Mouse (Mus musculus) heart, embryonic 13.5 days (tissue): ENCODE results near the gene Snrnp40. TPM values are rescaled to one million over a fixed set of nuclear protein-coding genes. Genes with fewer than 3 reads are reported as not detected.

Source experiments
- ATAC-seq: fragments of 200-750 bp; cut with Nextera tagmentation; 2 replicates; pipeline ENCODE4 v1.8.0; 2017; ENCODE audit warnings: moderate TSS enrichment; ENCODE audit not compliant: insufficient number of reproducible peaks, low FRiP score, low TSS enrichment; ENCODE audit errors: extremely low read depth
- H3K27ac ChIP-seq: fragments of 300-500 bp; sonication (generic); replicated peaks from 2 replicates; pipeline ENCODE4 v1.5.1; 2015; ENCODE audit warnings: moderate library complexity, mild to moderate bottlenecking, inconsistent platforms
- H3K27me3 ChIP-seq: fragments of 300-500 bp; sonication (generic); replicated peaks from 2 replicates; pipeline ENCODE4 v1.6.1; 2015; ENCODE audit warnings: mild to moderate bottlenecking, inconsistent platforms
- H3K36me3 ChIP-seq: fragments of 300-500 bp; sonication (generic); 2 replicates; pipeline ENCODE4 v1.6.1; 2015; ENCODE audit warnings: mild to moderate bottlenecking, inconsistent platforms
- H3K4me1 ChIP-seq: fragments of 300-500 bp; sonication (generic); 2 replicates; pipeline ENCODE4 v1.6.1; 2015; ENCODE audit warnings: inconsistent platforms
- H3K4me2 ChIP-seq: fragments of 300-500 bp; sonication (generic); 2 replicates; pipeline ENCODE4 v1.6.1; 2015; ENCODE audit warnings: inconsistent platforms, mild to moderate bottlenecking, moderate library complexity
- H3K4me3 ChIP-seq: fragments of 300-500 bp; sonication (generic); 2 replicates; pipeline ENCODE4 v1.5.1; 2015; ENCODE audit warnings: moderate library complexity, mild to moderate bottlenecking, inconsistent platforms
- H3K9ac ChIP-seq: fragments of 300-500 bp; sonication (generic); 2 replicates; pipeline ENCODE4 v1.6.1; 2015; ENCODE audit warnings: inconsistent platforms, mild to moderate bottlenecking, moderate library complexity
- H3K9me3 ChIP-seq: fragments of 300-500 bp; sonication (generic); 2 replicates; pipeline ENCODE4 v1.6.1; 2016; ENCODE audit warnings: inconsistent platforms
- WGBS: fragments of 180-500 bp; shearing (Covaris S2); methylation state at CpG from one replicate; pipeline ENCODE4 v1.1.7; 2015; ENCODE audit warnings: mixed read lengths; 5-methylcytosine and 5-hydroxymethylcytosine counted together
- polyA plus RNA-seq: library from polyadenylated mRNA; unstranded; fragments of >200 nt; fragmentation: Nextera tagmentation; extraction: Ambion mirVana; gene quantifications from 2 replicates; pipeline ENCODE4 v1.2.1, GENCODE M21; 2015

Snrnp40 gene
- polyA plus RNA-seq, 1 experiment from 2014 or later: 82.6 TPM

DNA sequence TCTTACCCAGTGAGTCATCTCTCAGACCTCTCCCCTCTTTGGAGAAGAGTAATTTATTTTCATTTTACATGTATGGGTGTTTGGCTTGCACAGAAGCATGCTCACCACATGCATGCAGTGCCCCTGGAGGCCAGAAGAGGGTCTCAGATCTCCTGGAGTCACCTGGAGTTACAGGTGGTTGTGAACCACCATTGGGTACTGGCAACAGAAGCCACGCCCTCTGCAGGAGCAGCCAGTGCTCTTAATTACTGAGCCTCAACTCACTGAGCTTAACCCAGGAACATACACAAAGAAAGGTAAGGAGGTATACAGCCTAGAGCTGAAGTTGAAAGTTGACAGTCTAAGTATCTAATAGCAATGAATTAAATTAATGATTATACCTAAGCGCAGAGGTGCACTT is 34.5 kb upstream of the Snrnp40 start:
- no peak for ATAC-seq
- Histone ChIP-seq H3K27me3 (no peaks in the 10 kb centered on the region), H3K9ac (no peak overlapping the region), H3K9me3 (no peaks in the 10 kb centered on the region), H3K4me2 (no peak overlapping the region), H3K4me3 (no peak overlapping the region), H3K27ac (no peak overlapping the region), H3K4me1 (peaks cover 37% of the 10 kb centered on the region), H3K36me3 (peaks cover 81% of the 10 kb centered on the region)
- whole genome bisulfite sequencing: 92% methylated on average over 2 of the region's 2 CpGs

DNA sequence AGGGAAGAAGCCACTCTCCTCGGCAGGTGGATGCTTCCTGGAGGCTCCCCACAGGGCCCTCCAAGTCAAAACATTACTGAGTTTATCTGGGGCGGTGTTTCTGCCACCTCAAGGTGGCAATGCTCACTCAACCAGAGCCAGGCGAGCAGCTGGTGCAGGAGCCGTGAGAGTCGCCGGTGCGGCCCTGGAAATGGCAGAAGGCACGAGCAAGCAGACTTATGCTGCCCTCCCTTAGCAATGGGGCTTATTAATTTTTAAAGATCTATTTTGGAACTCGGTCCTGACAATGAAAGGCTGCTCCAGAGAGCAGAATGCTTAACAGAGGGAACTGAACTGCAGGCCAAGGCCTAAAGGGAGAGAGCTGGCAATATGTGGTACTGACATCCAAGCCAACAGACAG is 32.6 kb upstream of the Snrnp40 start:
- ATAC-seq: no peak
- Histone ChIP-seq H3K9ac (no peak overlapping the region), H3K27ac (no peak overlapping the region; the same call in 1 of the 2 replicates), H3K36me3 (peaks cover 84% of the 10 kb centered on the region), H3K9me3 (no peaks in the 10 kb centered on the region), H3K4me3 (no peak overlapping the region), H3K4me1 (peaks cover 24% of the 10 kb centered on the region), H3K27me3 (no peaks in the 10 kb centered on the region), H3K4me2 (no peak overlapping the region)
- WGBS: 83% methylated on average over 9 of the region's 9 CpGs

DNA sequence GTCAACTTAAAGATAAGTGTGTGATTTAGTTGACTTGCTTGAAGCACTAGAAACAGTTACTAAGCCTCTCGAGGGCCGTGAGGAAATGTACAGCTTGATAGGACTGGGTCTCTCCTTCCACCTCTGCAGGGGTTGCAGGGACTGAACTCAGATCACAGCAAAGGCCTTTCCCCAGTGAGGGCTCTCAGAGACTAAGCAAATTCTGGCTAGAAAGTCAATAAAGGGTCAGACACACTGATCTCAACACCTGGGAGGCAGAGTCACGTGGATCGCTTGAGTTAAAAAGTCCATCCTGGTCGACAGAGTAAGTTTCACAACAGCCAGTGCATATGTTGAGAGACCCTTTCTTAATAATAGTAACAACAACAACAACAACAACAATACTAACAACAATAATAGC is 24.1 kb upstream of the Snrnp40 start:
- H3K9ac ChIP-seq: no peak overlapping the region
- no peak for ATAC-seq
- WGBS: 83% methylated on average over 5 of the region's 5 CpGs
- H3K4me2 ChIP-seq: no peak overlapping the region
- no peaks in the 10 kb centered on the region for H3K9me3 ChIP-seq
- H3K4me1 ChIP-seq: no peaks in the 10 kb centered on the region
- H3K27me3 ChIP-seq: no peaks in the 10 kb centered on the region
- peaks cover 72% of the 10 kb centered on the region for H3K36me3 ChIP-seq
- no peak overlapping the region for H3K4me3 ChIP-seq
- no peak overlapping the region for H3K27ac ChIP-seq

DNA sequence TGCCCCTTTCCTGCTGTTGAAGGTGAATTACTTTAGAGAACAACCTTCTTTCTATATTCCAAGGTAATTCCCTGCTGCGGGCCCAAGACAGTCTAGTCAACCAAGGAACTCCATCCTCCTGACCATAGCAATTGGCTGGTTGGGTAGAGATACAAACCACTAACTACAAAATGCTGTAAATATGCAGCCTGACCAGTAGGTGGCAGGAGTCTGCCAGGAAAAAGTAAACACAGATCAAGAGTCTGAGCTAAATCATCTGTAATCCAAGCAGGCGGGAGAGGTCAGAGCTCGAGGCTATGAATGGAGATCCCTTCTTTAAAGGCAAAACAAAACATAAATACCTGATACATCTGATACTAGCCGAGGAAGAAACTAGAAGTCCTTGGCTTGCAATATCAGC is 18.2 kb upstream of the Snrnp40 start:
- Histone ChIP-seq H3K36me3 (peaks cover 50% of the 10 kb centered on the region), H3K4me2 (no peak overlapping the region), H3K9ac (no peak overlapping the region), H3K9me3 (no peaks in the 10 kb centered on the region), H3K27ac (no peak overlapping the region), H3K4me3 (no peak overlapping the region), H3K4me1 (no peaks in the 10 kb centered on the region; the same call in 1 of the 2 replicates), H3K27me3 (no peaks in the 10 kb centered on the region)
- WGBS: 26% methylated on average over 4 of the region's 4 CpGs
- ATAC-seq: no peak

DNA sequence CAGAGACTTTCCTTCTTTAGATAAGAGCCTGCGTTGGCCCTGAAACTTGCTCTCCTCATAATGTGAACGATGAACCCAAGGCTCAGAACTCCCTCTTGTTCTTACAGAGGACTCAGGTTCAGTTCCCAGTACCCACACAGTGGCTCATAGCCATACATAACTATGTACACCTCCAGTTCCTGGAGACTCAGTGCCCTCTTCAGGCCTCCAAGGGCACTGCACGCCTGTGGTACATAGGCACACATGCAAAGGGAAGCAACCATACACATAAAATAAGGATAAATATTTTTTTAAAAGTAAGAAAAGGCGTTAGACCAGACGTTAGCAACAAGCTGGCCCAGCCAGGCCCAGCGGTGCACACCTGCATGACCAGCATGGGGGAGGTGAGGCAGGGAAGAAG is 10.3 kb upstream of the Snrnp40 start:
- Histone ChIP-seq H3K4me3 (no peak overlapping the region), H3K9ac (no peak overlapping the region), H3K4me1 (no peaks in the 10 kb centered on the region; the same call in 1 of the 2 replicates), H3K4me2 (no peak overlapping the region), H3K9me3 (no peaks in the 10 kb centered on the region), H3K27ac (no peak overlapping the region), H3K36me3 (peaks cover 84% of the 10 kb centered on the region), H3K27me3 (no peaks in the 10 kb centered on the region)
- no peak for ATAC-seq
- WGBS: 91% methylated on average over 6 of the region's 6 CpGs

DNA sequence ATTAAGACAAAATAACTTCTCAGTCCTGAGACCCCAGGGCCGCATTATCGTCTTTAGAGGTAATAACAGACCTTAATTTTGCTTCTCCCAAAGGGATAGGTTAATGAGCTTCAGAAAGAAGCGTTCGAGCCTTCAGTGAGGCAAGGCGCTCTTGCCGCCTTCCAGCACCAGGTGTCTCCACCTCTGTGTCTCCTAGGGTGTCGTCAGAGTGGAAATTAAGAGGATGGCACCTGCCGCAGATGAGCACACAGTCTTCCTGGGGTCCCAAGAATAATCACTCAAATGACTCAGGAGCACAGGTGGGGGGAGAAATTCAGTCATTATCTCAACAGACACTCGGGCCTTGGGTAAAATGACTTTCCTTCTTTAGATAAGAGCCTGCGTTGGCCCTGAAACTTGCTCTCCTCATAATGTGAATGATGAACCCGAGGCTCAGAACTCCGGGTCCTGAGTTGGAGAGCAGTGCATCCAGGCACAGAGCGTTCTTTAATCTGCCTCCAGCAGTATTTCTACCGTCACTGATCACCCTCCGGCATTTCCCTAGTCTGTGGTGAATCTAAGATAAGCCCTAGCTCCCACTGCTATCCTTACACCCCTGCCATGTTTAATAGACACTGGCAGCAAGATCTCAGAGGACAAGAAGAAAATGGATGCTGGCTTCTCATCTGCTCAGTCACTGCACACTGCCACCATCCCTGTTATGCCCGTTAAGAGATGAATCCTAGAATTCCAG is 9.1 kb upstream of the Snrnp40 start:
- Histone ChIP-seq H3K9me3 (no peaks in the 10 kb centered on the region), H3K36me3 (peaks cover 80% of the 10 kb centered on the region), H3K9ac (no peak overlapping the region), H3K27ac (no peak overlapping the region), H3K4me1 (no peaks in the 10 kb centered on the region; the same call in 1 of the 2 replicates), H3K4me3 (no peak overlapping the region), H3K27me3 (no peaks in the 10 kb centered on the region), H3K4me2 (no peak overlapping the region)
- 80% methylated on average over 16 of the region's 16 CpGs for WGBS
- ATAC-seq: no peak

DNA sequence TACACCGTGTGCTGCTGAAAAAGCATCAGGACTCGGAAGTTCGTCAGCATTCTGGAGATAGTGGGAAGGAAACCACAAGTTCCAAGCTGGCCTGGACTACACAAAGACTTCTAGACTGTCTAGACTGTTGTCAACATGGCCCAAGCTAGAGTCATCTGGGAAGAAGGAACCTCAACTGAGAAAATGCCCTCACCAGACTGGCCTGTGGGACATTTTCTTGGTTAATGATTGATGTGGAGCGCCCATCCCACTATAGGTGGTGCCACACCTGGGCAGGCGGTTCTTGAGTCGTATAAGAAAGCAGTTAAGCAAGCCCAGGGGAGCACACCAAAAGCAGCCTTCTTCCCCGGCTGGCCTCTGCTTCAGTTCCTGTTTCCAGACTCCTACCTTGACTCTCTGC is 7.3 kb upstream of the Snrnp40 start:
- no peak for ATAC-seq
- Histone ChIP-seq H3K27me3 (no peaks in the 10 kb centered on the region), H3K27ac (no peak overlapping the region), H3K4me1 (no peaks in the 10 kb centered on the region), H3K9ac (no peak overlapping the region), H3K9me3 (no peaks in the 10 kb centered on the region), H3K36me3 (peaks cover 79% of the 10 kb centered on the region), H3K4me2 (no peak overlapping the region), H3K4me3 (no peak overlapping the region)
- 86% methylated on average over 7 of the region's 7 CpGs for WGBS

DNA sequence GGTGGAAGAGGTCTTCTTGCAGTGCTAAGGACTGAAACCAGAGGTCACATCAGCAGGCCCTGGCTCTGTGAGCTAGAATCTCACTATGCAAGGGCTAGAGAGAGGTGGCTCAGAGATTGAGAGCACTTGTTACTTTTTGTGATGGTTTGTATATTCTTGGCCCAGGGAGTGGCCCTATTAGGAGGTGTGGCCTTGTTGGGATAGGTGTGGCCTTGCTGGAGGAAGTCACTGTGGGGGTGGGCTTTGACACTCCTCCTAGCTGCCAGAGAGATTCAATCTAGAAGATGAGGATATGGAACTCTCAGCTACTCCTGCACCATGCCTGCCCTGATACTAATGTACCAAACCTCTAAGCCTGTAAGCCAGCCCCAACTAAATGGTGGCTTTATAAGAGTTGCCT is 2.0 kb upstream of the Snrnp40 start:
- Histone ChIP-seq H3K4me3 (no peak overlapping the region), H3K4me2 (no peak overlapping the region)
- no peak for ATAC-seq

DNA sequence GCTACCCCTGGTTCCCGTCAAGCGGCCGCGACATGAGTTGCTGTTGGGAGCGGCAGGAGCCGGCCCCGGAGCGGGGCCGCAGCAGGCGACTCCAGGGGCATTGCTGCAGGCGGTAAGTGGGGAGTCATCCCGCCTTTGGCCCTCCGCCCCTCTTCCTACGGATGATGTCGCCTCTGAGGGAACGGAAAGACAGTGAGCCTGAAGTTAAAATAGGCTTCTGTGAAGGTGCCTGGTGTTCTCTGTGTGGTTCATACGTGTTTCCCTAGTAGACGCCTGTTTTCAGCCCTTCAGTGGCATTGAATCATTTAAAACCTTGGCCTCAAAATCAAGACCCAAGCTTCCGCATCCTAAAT is 282 bp downstream of the Snrnp40 start:
- Histone ChIP-seq H3K4me3 (peak overlapping the region; percentile 92), H3K27me3 (no peaks in the 10 kb centered on the region), H3K9ac (peak overlapping the region; percentile 97), H3K9me3 (no peaks in the 10 kb centered on the region), H3K27ac (peak overlapping the region; percentile 86), H3K36me3 (peaks cover 39% of the 10 kb centered on the region), H3K4me1 (peaks cover 21% of the 10 kb centered on the region), H3K4me2 (peak overlapping the region; percentile 83)
- 0% methylated on average over 19 of the region's 19 CpGs for WGBS
- ATAC-seq: no peak

More for the DNA sequence above, 2.0 kb upstream of the Snrnp40 start:
- Histone ChIP-seq H3K27ac (no peak overlapping the region), H3K36me3 (peaks cover 33% of the 10 kb centered on the region), H3K9ac (no peak overlapping the region), H3K4me1 (peaks cover 21% of the 10 kb centered on the region), H3K9me3 (no peaks in the 10 kb centered on the region), H3K27me3 (no peaks in the 10 kb centered on the region)

DNA sequence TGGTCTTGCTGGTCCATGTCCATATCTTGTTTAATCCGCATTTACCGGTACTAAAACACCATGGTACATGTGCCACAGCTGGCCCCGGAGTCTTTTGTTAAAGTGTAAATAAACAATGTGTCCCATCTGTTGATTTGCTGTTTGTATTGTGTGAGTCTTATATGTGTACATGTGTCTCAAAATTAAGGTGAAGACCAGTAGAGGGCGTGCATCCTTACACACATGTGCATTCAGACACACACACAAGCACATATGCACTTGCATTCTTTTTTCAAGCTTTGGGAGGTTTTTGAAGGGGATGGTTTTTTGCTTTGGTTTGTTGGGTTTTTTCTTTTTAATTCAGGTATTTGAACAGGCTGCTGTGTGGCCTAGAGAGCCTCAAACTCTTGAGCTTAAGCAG is 16.7 kb downstream of the Snrnp40 start:
- Histone ChIP-seq H3K9me3 (no peaks in the 10 kb centered on the region), H3K4me1 (no peaks in the 10 kb centered on the region), H3K36me3 (peaks cover 96% of the 10 kb centered on the region), H3K4me2 (no peak overlapping the region), H3K27ac (no peak overlapping the region), H3K27me3 (no peaks in the 10 kb centered on the region), H3K4me3 (no peak overlapping the region), H3K9ac (no peak overlapping the region)
- 87% methylated on average over 4 of the region's 4 CpGs for WGBS
- no peak for ATAC-seq

DNA sequence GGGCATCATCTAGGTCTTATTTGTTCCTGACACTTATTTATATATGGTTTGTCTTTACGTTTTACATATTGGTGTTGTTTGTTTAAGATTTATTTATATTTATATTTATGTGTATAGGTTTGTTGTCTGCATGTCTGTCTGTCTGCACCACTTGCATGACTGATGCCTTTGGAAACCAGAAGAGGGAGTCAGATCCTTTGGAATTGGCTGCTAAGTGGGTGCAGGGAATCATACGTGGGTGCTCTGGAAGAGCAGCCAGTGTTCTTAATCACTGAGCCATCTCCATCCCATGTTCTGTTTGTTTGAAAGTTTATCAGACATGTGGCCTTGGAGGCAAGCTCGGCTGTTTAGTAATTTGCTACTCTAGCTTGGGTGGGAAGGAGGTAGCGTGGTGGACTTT is 17.6 kb downstream of the Snrnp40 start:
- ATAC-seq: no peak
- H3K27me3 ChIP-seq: no peaks in the 10 kb centered on the region
- no peak overlapping the region for H3K4me2 ChIP-seq
- no peak overlapping the region for H3K4me3 ChIP-seq
- WGBS: 81% methylated on average over 4 of the region's 4 CpGs
- peaks cover 98% of the 10 kb centered on the region for H3K36me3 ChIP-seq
- no peaks in the 10 kb centered on the region for H3K9me3 ChIP-seq
- H3K4me1 ChIP-seq: no peaks in the 10 kb centered on the region
- no peak overlapping the region for H3K9ac ChIP-seq
- H3K27ac ChIP-seq: no peak overlapping the region

DNA sequence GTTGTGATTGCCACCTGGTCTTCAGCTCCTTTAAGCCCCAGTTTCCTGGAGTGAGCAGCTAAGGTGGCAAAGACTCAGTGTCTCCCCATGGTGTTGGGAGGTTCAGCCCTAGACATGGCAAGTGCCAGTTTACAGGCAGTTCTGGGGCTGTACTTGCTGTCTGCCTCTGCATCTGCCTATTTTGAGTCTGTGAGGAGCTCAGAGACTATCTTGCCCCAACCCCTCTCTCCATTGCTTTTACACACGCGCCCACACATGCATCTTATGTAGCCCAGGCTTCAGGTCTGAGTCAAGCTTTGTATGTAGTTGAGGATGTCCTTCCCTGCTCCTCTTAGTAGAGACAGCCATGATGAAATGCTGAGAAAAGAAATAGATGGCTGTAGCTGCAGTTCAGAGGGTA is 19.2 kb downstream of the Snrnp40 start:
- H3K9ac ChIP-seq: no peak overlapping the region
- no peaks in the 10 kb centered on the region for H3K4me1 ChIP-seq
- H3K4me2 ChIP-seq: no peak overlapping the region
- H3K9me3 ChIP-seq: no peaks in the 10 kb centered on the region
- WGBS: 100% methylated on average over 2 of the region's 2 CpGs
- no peak for ATAC-seq
- H3K36me3 ChIP-seq: peaks cover 98% of the 10 kb centered on the region
- no peaks in the 10 kb centered on the region for H3K27me3 ChIP-seq
- H3K4me3 ChIP-seq: no peak overlapping the region
- no peak overlapping the region for H3K27ac ChIP-seq
